Mouse (Mus musculus): ENCODE data around the gene Ssx2ip. TPM values are rescaled to one million over a fixed set of nuclear protein-coding genes. Genes with fewer than 3 reads are reported as not detected.

Gene Ssx2ip
- polyA plus RNA-seq, 1 experiment from 2014 or later, result 31.9 TPM

GRCm38 (mm10) chr3:146376337-146377130 is 27.9 kb upstream of the Ssx2ip start:
- ATAC-seq (ENCODE audit: low read depth), result no peak

GRCm38 (mm10) chr3:146377216-146377615 is 27.2 kb upstream of the Ssx2ip start:
- H3K9ac ChIP-seq (ENCODE audit: low read length), result no peak overlapping the region
- no peaks in the 10 kb centered on the region for H3K4me1 ChIP-seq (replicated peaks; ENCODE audit: control insufficient read depth, insufficient read depth, low read length)
- no peaks in the 10 kb centered on the region for H3K36me3 ChIP-seq (ENCODE audit: control insufficient read depth, insufficient read depth, low read length)
- H3K9me3 ChIP-seq (ENCODE audit: control insufficient read depth, low read length), result no peaks in the 10 kb centered on the region
- no peaks in the 10 kb centered on the region for H3K27me3 ChIP-seq (ENCODE audit: control insufficient read depth, insufficient read depth, low read depth, low read length)
- no peak for ATAC-seq (ENCODE audit: low read depth)
- WGBS, result 77% methylated on average over 5 of the region's 5 CpGs
- H3K27ac ChIP-seq (ENCODE audit: low read length), result no peak overlapping the region
- H3K4me3 ChIP-seq (ENCODE audit: low read length), result no peak overlapping the region
- no peak overlapping the region for H3K4me2 ChIP-seq (ENCODE audit: low read depth, low read length)

More at GRCm38 (mm10) chr3:146376337-146377130, 27.9 kb upstream of the Ssx2ip start:
- no peak overlapping the region for H3K4me2 ChIP-seq (ENCODE audit: low read depth, low read length)
- no peaks in the 10 kb centered on the region for H3K27me3 ChIP-seq (ENCODE audit: control insufficient read depth, insufficient read depth, low read depth, low read length)
- H3K4me1 ChIP-seq (replicated peaks; ENCODE audit: control insufficient read depth, insufficient read depth, low read length), result no peaks in the 10 kb centered on the region
- H3K4me3 ChIP-seq (ENCODE audit: low read length), result no peak overlapping the region
- WGBS, result 81% methylated on average over 15 of the region's 15 CpGs
- no peaks in the 10 kb centered on the region for H3K9me3 ChIP-seq (ENCODE audit: control insufficient read depth, low read length)
- H3K9ac ChIP-seq (ENCODE audit: low read length), result no peak overlapping the region
- no peak overlapping the region for H3K27ac ChIP-seq (ENCODE audit: low read length)
- no peaks in the 10 kb centered on the region for H3K36me3 ChIP-seq (ENCODE audit: control insufficient read depth, insufficient read depth, low read length)

GRCm38 (mm10) chr3:146378753-146379152 is 25.7 kb upstream of the Ssx2ip start:
- H3K4me1 ChIP-seq (replicated peaks; ENCODE audit: control insufficient read depth, insufficient read depth, low read length), result no peaks in the 10 kb centered on the region
- 0 out of 2 replicates have a peak, but pooled peaks cover 3% of the 10 kb centered on the region for H3K9me3 ChIP-seq (ENCODE audit: control insufficient read depth, low read length)
- H3K4me2 ChIP-seq (ENCODE audit: low read depth, low read length), result no peak overlapping the region
- H3K27me3 ChIP-seq (ENCODE audit: control insufficient read depth, insufficient read depth, low read depth, low read length), result no peaks in the 10 kb centered on the region
- no peak overlapping the region for H3K4me3 ChIP-seq (ENCODE audit: low read length)
- H3K9ac ChIP-seq (ENCODE audit: low read length), result no peak overlapping the region
- no peak overlapping the region for H3K27ac ChIP-seq (ENCODE audit: low read length)
- WGBS, result 61% methylated on average over 8 of the region's 8 CpGs
- no peak for ATAC-seq (ENCODE audit: low read depth)
- no peaks in the 10 kb centered on the region for H3K36me3 ChIP-seq (ENCODE audit: control insufficient read depth, insufficient read depth, low read length)

- peak; percentile 34; the same call in 1 of the 2 replicates for ATAC-seq (ENCODE audit: low read depth)
- H3K9ac ChIP-seq (ENCODE audit: low read length), result no peak overlapping the region
- H3K9me3 ChIP-seq (ENCODE audit: control insufficient read depth, low read length), result 0 out of 2 replicates have a peak, but pooled peaks cover 3% of the 10 kb centered on the region
- H3K27ac ChIP-seq (ENCODE audit: low read length), result no peak overlapping the region
- H3K4me3 ChIP-seq (ENCODE audit: low read length), result no peak overlapping the region
- 30% methylated on average over 9 of the region's 9 CpGs for WGBS
- no peaks in the 10 kb centered on the region for H3K36me3 ChIP-seq (ENCODE audit: control insufficient read depth, insufficient read depth, low read length)
- H3K4me1 ChIP-seq (replicated peaks; ENCODE audit: control insufficient read depth, insufficient read depth, low read length), result no peaks in the 10 kb centered on the region
- no peak overlapping the region for H3K4me2 ChIP-seq (ENCODE audit: low read depth, low read length)
- H3K27me3 ChIP-seq (ENCODE audit: control insufficient read depth, insufficient read depth, low read depth, low read length), result no peaks in the 10 kb centered on the region
These were observed 24.5 kb upstream of the Ssx2ip start for GRCm38 (mm10) chr3:146379740-146380466.

GRCm38 (mm10) chr3:146380874-146381273 is 23.6 kb upstream of the Ssx2ip start:
- no peak overlapping the region for H3K4me2 ChIP-seq (ENCODE audit: low read depth, low read length)
- no peaks in the 10 kb centered on the region for H3K36me3 ChIP-seq (ENCODE audit: control insufficient read depth, insufficient read depth, low read length)
- H3K9ac ChIP-seq (ENCODE audit: low read length), result no peak overlapping the region
- no peak overlapping the region for H3K27ac ChIP-seq (ENCODE audit: low read length)
- no peak overlapping the region for H3K4me3 ChIP-seq (ENCODE audit: low read length)
- WGBS, result 88% methylated on average over 2 of the region's 2 CpGs
- ATAC-seq (ENCODE audit: low read depth), result no peak
- H3K27me3 ChIP-seq (ENCODE audit: control insufficient read depth, insufficient read depth, low read depth, low read length), result no peaks in the 10 kb centered on the region
- no peaks in the 10 kb centered on the region for H3K4me1 ChIP-seq (replicated peaks; ENCODE audit: control insufficient read depth, insufficient read depth, low read length)
- 0 out of 2 replicates have a peak, but pooled peaks cover 3% of the 10 kb centered on the region for H3K9me3 ChIP-seq (ENCODE audit: control insufficient read depth, low read length)

GRCm38 (mm10) chr3:146381471-146381870 is 23.0 kb upstream of the Ssx2ip start:
- H3K4me3 ChIP-seq (ENCODE audit: low read length), result no peak overlapping the region
- H3K36me3 ChIP-seq (ENCODE audit: control insufficient read depth, insufficient read depth, low read length), result no peaks in the 10 kb centered on the region
- no peak overlapping the region for H3K27ac ChIP-seq (ENCODE audit: low read length)
- WGBS, result 90% methylated on average over 9 of the region's 9 CpGs
- H3K4me1 ChIP-seq (replicated peaks; ENCODE audit: control insufficient read depth, insufficient read depth, low read length), result no peaks in the 10 kb centered on the region
- no peak overlapping the region for H3K4me2 ChIP-seq (ENCODE audit: low read depth, low read length)
- H3K27me3 ChIP-seq (ENCODE audit: control insufficient read depth, insufficient read depth, low read depth, low read length), result no peaks in the 10 kb centered on the region
- ATAC-seq (ENCODE audit: low read depth), result no peak
- 0 out of 2 replicates have a peak, but pooled peaks cover 3% of the 10 kb centered on the region for H3K9me3 ChIP-seq (ENCODE audit: control insufficient read depth, low read length)
- H3K9ac ChIP-seq (ENCODE audit: low read length), result no peak overlapping the region

- Histone ChIP-seq H3K36me3 (ENCODE audit: control insufficient read depth, insufficient read depth, low read length) (no peaks in the 10 kb centered on the region), H3K4me3 (ENCODE audit: low read length) (no peak overlapping the region), H3K9me3 (ENCODE audit: control insufficient read depth, low read length) (0 out of 2 replicates have a peak, but pooled peaks cover 3% of the 10 kb centered on the region), H3K4me2 (ENCODE audit: low read depth, low read length) (no peak overlapping the region), H3K9ac (ENCODE audit: low read length) (no peak overlapping the region), H3K4me1 (replicated peaks; ENCODE audit: control insufficient read depth, insufficient read depth, low read length) (no peaks in the 10 kb centered on the region), H3K27ac (ENCODE audit: low read length) (no peak overlapping the region), H3K27me3 (ENCODE audit: control insufficient read depth, insufficient read depth, low read depth, low read length) (no peaks in the 10 kb centered on the region)
- 51% methylated on average over 3 of the region's 3 CpGs for whole genome bisulfite sequencing
- no peak for ATAC-seq (ENCODE audit: low read depth)
These were observed 17.6 kb upstream of the Ssx2ip start for GRCm38 (mm10) chr3:146386800-146387199.

- no peaks in the 10 kb centered on the region for H3K9me3 ChIP-seq (ENCODE audit: control insufficient read depth, low read length)
- no peak overlapping the region for H3K4me2 ChIP-seq (ENCODE audit: low read depth, low read length)
- no peak for ATAC-seq (ENCODE audit: low read depth)
- no peak overlapping the region for H3K4me3 ChIP-seq (ENCODE audit: low read length)
- no peaks in the 10 kb centered on the region for H3K27me3 ChIP-seq (ENCODE audit: control insufficient read depth, insufficient read depth, low read depth, low read length)
- no peak overlapping the region for H3K27ac ChIP-seq (ENCODE audit: low read length)
- H3K9ac ChIP-seq (ENCODE audit: low read length), result no peak overlapping the region
- peaks cover 2% of the 10 kb centered on the region; the same call in 1 of the 2 replicates for H3K4me1 ChIP-seq (replicated peaks; ENCODE audit: control insufficient read depth, insufficient read depth, low read length)
- 70% methylated on average over 19 of the region's 19 CpGs for WGBS
- H3K36me3 ChIP-seq (ENCODE audit: control insufficient read depth, insufficient read depth, low read length), result no peaks in the 10 kb centered on the region
These were observed 11.7 kb upstream of the Ssx2ip start for GRCm38 (mm10) chr3:146392656-146393321.

GRCm38 (mm10) chr3:146393641-146394100 is 10.8 kb upstream of the Ssx2ip start:
- ATAC-seq (ENCODE audit: low read depth), result no peak
- 13% methylated on average over 7 of the region's 7 CpGs for WGBS

More at GRCm38 (mm10) chr3:146393641-146394100, 10.8 kb upstream of the Ssx2ip start:
- H3K9ac ChIP-seq (ENCODE audit: low read length), result no peak overlapping the region
- no peaks in the 10 kb centered on the region for H3K9me3 ChIP-seq (ENCODE audit: control insufficient read depth, low read length)
- no peak overlapping the region for H3K4me3 ChIP-seq (ENCODE audit: low read length)
- peaks cover 2% of the 10 kb centered on the region; the same call in 1 of the 2 replicates for H3K4me1 ChIP-seq (replicated peaks; ENCODE audit: control insufficient read depth, insufficient read depth, low read length)
- no peaks in the 10 kb centered on the region for H3K27me3 ChIP-seq (ENCODE audit: control insufficient read depth, insufficient read depth, low read depth, low read length)
- H3K36me3 ChIP-seq (ENCODE audit: control insufficient read depth, insufficient read depth, low read length), result no peaks in the 10 kb centered on the region
- no peak overlapping the region for H3K27ac ChIP-seq (ENCODE audit: low read length)
- H3K4me2 ChIP-seq (ENCODE audit: low read depth, low read length), result no peak overlapping the region

All from lung, embryonic 16.5 days (tissue).